Mouse (Mus musculus): ENCODE results near the gene Foxr1. TPM values are rescaled to one million over a fixed set of nuclear protein-coding genes. Genes with fewer than 3 reads are reported as not detected.

Foxr1 gene
- total RNA-seq, 2 experiments from 2014 or later, result not detected

GRCm38 (mm10) chr9:44389273-44389672 is 51.7 kb downstream of the Foxr1 start:
- intact Hi-C loops (cut with DNase I), result loop anchor here (10.0 kb wide), 1 partner anchor 404 kb away; no protein-coding TSS in a partner anchor
- peak; percentile 41 to 57 for DNase-seq

GRCm38 (mm10) chr9:44387221-44387620 is 53.7 kb downstream of the Foxr1 start:
- intact Hi-C loops (cut with DNase I), result loop anchor here (10.0 kb wide), 1 partner anchor 402 kb away; no protein-coding TSS in a partner anchor
- no peak for DNase-seq

GRCm38 (mm10) chr9:44384596-44384995 is 56.3 kb downstream of the Foxr1 start:
- intact Hi-C loops (cut with DNase I), result loop anchor here (10.0 kb wide), 1 partner anchor 400 kb away; no protein-coding TSS in a partner anchor
- DNase-seq, result no peak

Small RNA genes lying within 50 kb of the gene (microRNA-seq; reads per million reads assigned to microRNA genes)
- 0.72 to 1.1 reads per million in 2 experiments for gene Mir7085

Other genes starting within 250 kb of the Foxr1 start
- 10 to 100 TPM; 26.4 to 31.2 TPM for gene Cbl, start 207.1 kb downstream of the Foxr1 start, total RNA-seq (2021)
- gene Ccdc153, start 200.5 kb downstream of the Foxr1 start, total RNA-seq (2021), result 1 to 10 TPM in 1 of 2 experiments, not detected in 1; 1.1 TPM
- 1 to 10 TPM; 2.0 to 2.8 TPM for gene Pdzd3, start 189.7 kb downstream of the Foxr1 start, total RNA-seq (2021)
- gene Nlrx1, start 172.5 kb downstream of the Foxr1 start, total RNA-seq (2021), result 10 to 100 TPM; 17.3 TPM
- under 1 TPM; 0.72 to 0.73 TPM for gene Abcg4, start 152.5 kb downstream of the Foxr1 start, total RNA-seq (2021)
- 10 to 100 TPM; 11.0 to 11.4 TPM for gene Hinfp, start 135.5 kb downstream of the Foxr1 start, total RNA-seq (2021)
- gene C2cd2l, start 120.9 kb downstream of the Foxr1 start, total RNA-seq (2021), result 10 to 100 TPM; 15.8 to 16.6 TPM
- gene Dpagt1, start 115.1 kb downstream of the Foxr1 start, total RNA-seq (2021), result 10 to 100 TPM; 18.8 to 21.0 TPM
- 10 to 100 TPM; 21.6 to 35.0 TPM for gene H2afx, start 106.4 kb downstream of the Foxr1 start, total RNA-seq (2021)
- gene Hmbs, start 96.9 kb downstream of the Foxr1 start, total RNA-seq (2021), result 10 to 100 TPM; 44.4 to 46.8 TPM
- gene Vps11, start 79.5 kb downstream of the Foxr1 start, total RNA-seq (2021), result 10 to 100 TPM; 17.8 to 19.5 TPM
- 10 to 100 TPM; 38.9 to 52.1 TPM for gene Hyou1, start 61.6 kb downstream of the Foxr1 start, total RNA-seq (2021)
- 10 to 100 TPM; 29.6 to 31.0 TPM for gene Slc37a4, start 44.3 kb downstream of the Foxr1 start, total RNA-seq (2021)
- 100 to 1,000 TPM; 728 to 854 TPM for gene Rps25, start 34.0 kb downstream of the Foxr1 start, total RNA-seq (2021)
- 10 to 100 TPM; 32.1 to 35.8 TPM for gene Trappc4, start 33.5 kb downstream of the Foxr1 start, total RNA-seq (2021)
- gene Ccdc84, start 22.6 kb downstream of the Foxr1 start, total RNA-seq (2021), result 10 to 100 TPM; 11.4 to 11.9 TPM
- not detected for gene Upk2, start 13.8 kb upstream of the Foxr1 start, total RNA-seq (2021)
- gene Bcl9l, start 41.7 kb upstream of the Foxr1 start, total RNA-seq (2021), result 10 to 100 TPM; 57.9 to 64.9 TPM
- under 1 TPM; 0.12 to 0.20 TPM for gene Cxcr5, start 120.7 kb upstream of the Foxr1 start, total RNA-seq (2021)
- gene Ddx6, start 163.8 kb upstream of the Foxr1 start, total RNA-seq (2021), result 10 to 100 TPM; 92.0 to 94.3 TPM
- gene Treh, start 232.1 kb upstream of the Foxr1 start, total RNA-seq (2021), result not detected

Data from heart, postnatal 14 days (tissue).